Mouse (Mus musculus) myocyte (in vitro differentiated cells): Measurements from ENCODE around the gene Sacs. TPM values are rescaled to one million over a fixed set of nuclear protein-coding genes. Genes with fewer than 3 reads are reported as not detected.
A peak's percentile ranks its signal among the peaks of the same experiment; 100 is the strongest.

Source experiments
- H3K27me3 ChIP-seq: one replicate; pipeline ENCODE4 v1.6.1; 2011; ENCODE audit not compliant: control insufficient read depth, insufficient read depth, insufficient read length
- H3K36me3 ChIP-seq: one replicate; pipeline ENCODE4 v1.6.1; 2011; ENCODE audit not compliant: control insufficient read depth, insufficient read depth
- H3K4me2 ChIP-seq: one replicate; pipeline ENCODE4 v1.6.1; 2011; ENCODE audit warnings: low read depth, control low read depth
- H3K4me3 ChIP-seq: one replicate; pipeline ENCODE4 v1.5.1; 2011; ENCODE audit warnings: mild to moderate bottlenecking, control low read depth, moderate library complexity
- H3K79me2 ChIP-seq: one replicate; pipeline ENCODE4 v1.6.1; 2011; ENCODE audit not compliant: control insufficient read depth, insufficient read depth
- H3ac ChIP-seq: one replicate; pipeline ENCODE4 v1.6.1; 2011; ENCODE audit not compliant: control insufficient read depth, insufficient read length
- CEBPB ChIP-seq: IDR thresholded peaks from 2 replicates; pipeline ENCODE4 v1.6.1; 2011; ENCODE audit warnings: mild to moderate bottlenecking, moderate library complexity; ENCODE audit not compliant: poor library complexity, insufficient read depth, severe bottlenecking
- E2F4 ChIP-seq: IDR thresholded peaks from one replicate; pipeline ENCODE4 v1.6.1; 2011; ENCODE audit warnings: mild to moderate bottlenecking, control low read depth, moderate library complexity; ENCODE audit not compliant: insufficient read depth
- MAX ChIP-seq: IDR thresholded peaks from one replicate; pipeline ENCODE4 v1.6.1; 2011; ENCODE audit warnings: low read depth, mild to moderate bottlenecking, control low read depth
- MYOD1 ChIP-seq, 3 experiments: IDR thresholded peaks; one replicate each; pipeline ENCODE4 v1.6.1; 2011; ENCODE audit warnings: control low read depth in 2 of 3, low read depth in 2 of 3, mild to moderate bottlenecking in 2 of 3, moderate library complexity in 1 of 3; ENCODE audit not compliant: insufficient read length in 2 of 3, control insufficient read depth in 1 of 3
- MYOG ChIP-seq, 3 experiments: IDR thresholded peaks; one replicate each; pipeline ENCODE4 v1.6.1; 2011; ENCODE audit warnings: control low read depth in 2 of 3, low read depth in 2 of 3, mild to moderate bottlenecking in 2 of 3; ENCODE audit not compliant: insufficient read length in 2 of 3, control insufficient read depth in 1 of 3, insufficient read depth in 1 of 3
- POLR2A ChIP-seq: IDR thresholded peaks from one replicate; pipeline ENCODE4 v1.6.1; 2011; ENCODE audit warnings: low read depth, mild to moderate bottlenecking, control low read depth, moderate library complexity; ENCODE audit not compliant: insufficient read length
- POLR2AphosphoS2 ChIP-seq: IDR thresholded peaks from one replicate; pipeline ENCODE4 v1.6.1; 2011; ENCODE audit warnings: low read depth, control low read depth; ENCODE audit not compliant: insufficient read length
- REST ChIP-seq: IDR thresholded peaks from one replicate; pipeline ENCODE4 v1.6.1; 2011; ENCODE audit warnings: mild to moderate bottlenecking, control low read depth, moderate library complexity; ENCODE audit not compliant: insufficient read depth, insufficient read length
- SRF ChIP-seq: IDR thresholded peaks from one replicate; pipeline ENCODE4 v1.6.1; 2011; ENCODE audit warnings: low read depth; ENCODE audit not compliant: control insufficient read depth, insufficient read length
- TCF12 ChIP-seq: IDR thresholded peaks from one replicate; pipeline ENCODE4 v1.6.1; 2011; ENCODE audit warnings: mild to moderate bottlenecking, control low read depth; ENCODE audit not compliant: poor library complexity, insufficient read depth, severe bottlenecking
- TCF3 ChIP-seq: IDR thresholded peaks from one replicate; pipeline ENCODE4 v1.6.1; 2011; ENCODE audit warnings: low read depth, control low read depth; ENCODE audit not compliant: insufficient read length
- USF1 ChIP-seq: IDR thresholded peaks from one replicate; pipeline ENCODE4 v1.6.1; 2011; ENCODE audit warnings: low read depth, mild to moderate bottlenecking, control low read depth, moderate library complexity
- polyA plus RNA-seq: library from polyadenylated mRNA; unstranded; fragments of >200 nt; fragmentation: generic; extraction: Trizol; gene quantifications from one replicate; pipeline ENCODE4 v1.2.1, GENCODE M21; 2012; ENCODE audit warnings: missing spikeins

Gene Sacs
- polyA plus RNA-seq, 1 experiment = 1.6 TPM

DNA sequence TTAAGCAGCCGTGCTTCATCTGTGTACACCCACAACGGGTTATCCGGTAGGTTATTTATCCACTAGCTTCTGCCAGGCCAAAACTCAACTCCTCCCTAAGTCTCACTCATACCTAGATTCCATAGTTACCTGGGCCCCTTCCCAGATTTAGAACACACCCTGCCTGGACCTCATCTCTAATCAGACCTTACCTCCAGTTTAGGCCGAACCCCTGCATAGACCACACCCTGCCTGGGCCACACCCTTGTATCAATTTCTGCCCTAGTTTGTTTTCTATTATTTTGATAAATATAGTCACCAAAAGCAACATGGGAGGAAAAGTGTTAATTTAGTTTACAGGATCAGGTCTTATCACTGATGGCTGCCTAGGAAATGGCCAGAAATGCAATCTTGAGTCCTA, 91.9 kb downstream of the Sacs start:
- no peak overlapping the region for H3K4me3 ChIP-seq
- TF ChIP-seq SRF (no peak), MAX (no peak), USF1 (no peak), POLR2AphosphoS2 (no peak), CEBPB (no peak), TCF12 (no peak), REST (no peak), E2F4 (no peak)
- no peaks in the 10 kb centered on the region for H3K27me3 ChIP-seq
- no peak overlapping the region for H3K4me2 ChIP-seq
- no peak overlapping the region for H3ac ChIP-seq
- no peaks in the 10 kb centered on the region for H3K79me2 ChIP-seq
- H3K36me3 ChIP-seq = peaks cover 17% of the 10 kb centered on the region

- Histone ChIP-seq H3K36me3 (peaks cover 17% of the 10 kb centered on the region), H3K4me2 (no peak overlapping the region), H3ac (no peak overlapping the region), H3K79me2 (no peaks in the 10 kb centered on the region), H3K27me3 (no peaks in the 10 kb centered on the region), H3K4me3 (no peak overlapping the region)
- TF ChIP-seq TCF12 (no peak), SRF (no peak), POLR2AphosphoS2 (no peak)
Observed at GRCm38 (mm10) chr14:61232016-61232568, 93.8 kb downstream of the Sacs start.

DNA sequence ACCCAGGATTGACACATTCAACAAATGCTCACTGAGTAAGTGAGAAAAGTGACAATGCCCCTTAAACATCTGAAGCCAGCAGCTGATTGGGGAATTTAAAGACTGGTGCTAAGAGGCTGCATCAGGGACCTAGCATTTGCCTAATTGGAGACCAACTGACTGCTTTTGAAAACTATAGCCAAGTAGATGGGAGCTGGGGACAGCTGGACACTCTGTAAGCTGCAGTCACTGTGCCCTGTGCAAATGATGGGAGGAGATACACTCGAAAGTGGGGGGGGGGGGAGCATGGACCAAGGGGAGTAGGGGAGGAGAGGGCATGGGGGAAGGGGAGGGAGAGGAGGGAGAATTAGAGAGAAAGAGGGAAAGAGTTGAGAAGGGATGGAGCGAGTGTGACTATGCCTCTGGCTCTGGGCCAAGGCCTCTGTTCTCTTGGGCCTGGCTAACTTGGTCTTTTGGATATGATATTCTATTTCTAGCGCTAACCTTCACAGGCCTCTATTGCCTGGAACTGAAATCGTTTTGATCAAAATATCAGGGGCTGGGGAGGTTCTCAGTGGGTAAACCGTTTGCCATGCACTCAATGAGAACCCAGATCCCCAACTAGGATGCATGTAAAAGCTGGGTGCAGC, 97.7 kb downstream of the Sacs start:
- TF ChIP-seq MYOD1 (IDR thresholded peaks at IDR 0.05; ENCODE audit: control insufficient read depth in 1 of 3, insufficient read length in 2 of 3, low read depth in 2 of 3) (no peak), POLR2A (no peak), REST (no peak), SRF (no peak), TCF3 (no peak), USF1 (no peak), E2F4 (no peak), CEBPB (no peak), MYOG (IDR thresholded peaks at IDR 0.05; ENCODE audit: control insufficient read depth in 1 of 3, insufficient read depth in 1 of 3, insufficient read length in 2 of 3, low read depth in 2 of 3) (no peak), TCF12 (no peak), MAX (no peak), POLR2AphosphoS2 (no peak)
- Histone ChIP-seq H3K4me3 (no peak overlapping the region), H3ac (no peak overlapping the region), H3K36me3 (peaks cover 17% of the 10 kb centered on the region), H3K4me2 (no peak overlapping the region), H3K27me3 (no peaks in the 10 kb centered on the region), H3K79me2 (no peaks in the 10 kb centered on the region)

GRCm38 (mm10) chr14:61237101-61237654, 98.9 kb downstream of the Sacs start:
- Histone ChIP-seq H3K27me3 (no peaks in the 10 kb centered on the region), H3ac (no peak overlapping the region), H3K4me2 (no peak overlapping the region), H3K4me3 (no peak overlapping the region), H3K79me2 (no peaks in the 10 kb centered on the region), H3K36me3 (peaks cover 8% of the 10 kb centered on the region)
- TF ChIP-seq MYOD1 (IDR thresholded peaks at IDR 0.05; ENCODE audit: control insufficient read depth in 1 of 3, insufficient read length in 2 of 3, low read depth in 2 of 3) = no peak
- no peak for TF ChIP-seq MAX
- no peak for TF ChIP-seq POLR2A
- no peak for TF ChIP-seq CEBPB
- no peak for TF ChIP-seq MYOG (IDR thresholded peaks at IDR 0.05; ENCODE audit: control insufficient read depth in 1 of 3, insufficient read depth in 1 of 3, insufficient read length in 2 of 3, low read depth in 2 of 3)
- TF ChIP-seq SRF = no peak

- Histone ChIP-seq H3K27me3 (no peaks in the 10 kb centered on the region), H3K36me3 (peaks cover 11% of the 10 kb centered on the region), H3K79me2 (no peaks in the 10 kb centered on the region), H3ac (no peak overlapping the region), H3K4me3 (no peak overlapping the region), H3K4me2 (peak overlapping the region; percentile 47)
- TF ChIP-seq POLR2AphosphoS2 (no peak), USF1 (peak; percentile 57), TCF3 (no peak)
Observed at GRCm38 (mm10) chr14:61238751-61239150, 100.5 kb downstream of the Sacs start.

- TF ChIP-seq SRF = no peak
- no peak for TF ChIP-seq TCF12
- no peak for TF ChIP-seq E2F4
- no peak for TF ChIP-seq POLR2AphosphoS2
- no peak for TF ChIP-seq TCF3
- TF ChIP-seq REST = no peak
- no peak for TF ChIP-seq MYOG (IDR thresholded peaks at IDR 0.05; ENCODE audit: control insufficient read depth in 1 of 3, insufficient read depth in 1 of 3, insufficient read length in 2 of 3, low read depth in 2 of 3)
- TF ChIP-seq POLR2A = no peak
- no peak for TF ChIP-seq MAX
- no peak for TF ChIP-seq CEBPB
- Histone ChIP-seq H3K79me2 (no peaks in the 10 kb centered on the region), H3K4me3 (no peak overlapping the region), H3K36me3 (peaks cover 11% of the 10 kb centered on the region), H3ac (no peak overlapping the region), H3K27me3 (no peaks in the 10 kb centered on the region), H3K4me2 (no peak overlapping the region)
Observed at GRCm38 (mm10) chr14:61242611-61243010, 104.4 kb downstream of the Sacs start.
